Mouse (Mus musculus): ENCODE data around the gene Klre1. TPM values are rescaled to one million over a fixed set of nuclear protein-coding genes. Genes with fewer than 3 reads are reported as not detected.
A peak's percentile ranks its signal among the peaks of the same experiment; 100 is the strongest.

Gene Klre1
- not detected in 2 replicates for polyA plus RNA-seq (2015; fragmentation: Nextera tagmentation; extraction: Ambion mirVana)

- Histone ChIP-seq H3K36me3 (no peaks in the 10 kb centered on the region), H3K9me3 (no peaks in the 10 kb centered on the region), H3K9ac (no peak within 1 kb of the TSS), H3K27me3 (no peaks in the 10 kb centered on the region), H3K4me3 (no peak within 1 kb of the TSS), H3K4me2 (no peak within 1 kb of the TSS), H3K4me1 (no peaks in the 10 kb centered on the region), H3K27ac (no peak within 1 kb of the TSS)
- ATAC-seq (ENCODE audit: borderline replicate concordance, extremely low read depth, low FRiP score, low TSS enrichment), result no peak
- WGBS, result 94% methylated on average over 8 of the region's 8 CpGs
Measured at GRCm38 (mm10) chr6:129577605-129578004, at the start of gene Klre1. Klre1 (plus strand) TSS chr6:129577905.

DNA sequence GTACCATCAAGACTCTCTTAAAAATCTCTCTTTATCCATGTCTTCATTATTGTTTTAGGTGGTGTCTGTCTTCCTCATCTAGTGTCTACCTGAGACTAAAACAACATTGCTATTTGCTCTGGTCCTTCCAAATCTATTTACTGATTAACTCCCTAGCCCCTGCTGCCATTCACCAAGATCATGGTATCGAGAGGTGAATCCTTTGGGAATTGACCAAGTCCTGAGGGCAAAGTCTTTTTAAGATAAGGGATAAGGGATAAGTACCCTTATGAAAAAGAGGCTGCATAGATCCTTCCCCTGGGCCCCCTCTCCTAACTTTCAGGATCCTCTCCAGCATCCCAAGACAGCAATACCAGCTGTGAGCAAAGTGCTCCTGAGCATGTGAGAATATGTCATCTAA is 48.1 kb upstream of the Klre1 start:
- WGBS, result 69% methylated on average over 1 of the region's 1 CpGs
- no peaks in the 10 kb centered on the region for H3K9me3 ChIP-seq
- ATAC-seq (ENCODE audit: borderline replicate concordance, extremely low read depth, low FRiP score, low TSS enrichment), result no peak

GRCm38 (mm10) chr6:129530261-129530660 is 47.4 kb upstream of the Klre1 start:
- no peak overlapping the region for H3K4me3 ChIP-seq
- H3K4me1 ChIP-seq, result peaks cover 19% of the 10 kb centered on the region
- no peak overlapping the region for H3K4me2 ChIP-seq
- no peak overlapping the region for H3K27ac ChIP-seq
- no peaks in the 10 kb centered on the region for H3K9me3 ChIP-seq
- no peak overlapping the region for H3K9ac ChIP-seq
- no peaks in the 10 kb centered on the region for H3K27me3 ChIP-seq
- no peak for ATAC-seq (ENCODE audit: borderline replicate concordance, extremely low read depth, low FRiP score, low TSS enrichment)
- H3K36me3 ChIP-seq, result no peaks in the 10 kb centered on the region

More for the DNA sequence above, 48.1 kb upstream of the Klre1 start:
- Histone ChIP-seq H3K36me3 (no peaks in the 10 kb centered on the region), H3K4me2 (no peak overlapping the region), H3K9ac (no peak overlapping the region), H3K27ac (no peak overlapping the region), H3K4me3 (no peak overlapping the region), H3K27me3 (no peaks in the 10 kb centered on the region), H3K4me1 (peaks cover 13% of the 10 kb centered on the region)

- H3K9ac ChIP-seq, result no peak overlapping the region
- ATAC-seq (ENCODE audit: borderline replicate concordance, extremely low read depth, low FRiP score, low TSS enrichment), result peak; percentile 55; the same call in 1 of the 2 replicates
Measured at GRCm38 (mm10) chr6:129532556-129532941, 45.2 kb upstream of the Klre1 start.

GRCm38 (mm10) chr6:129532942-129533860 is 44.5 kb upstream of the Klre1 start, which contains the start of gene Gabarapl1:
Gabarapl1 (plus strand) TSS chr6:129533160.
- Histone ChIP-seq H3K27ac (peak within 1 kb of the TSS; percentile 35; the same call in 1 of the 2 replicates), H3K4me1 (peaks cover 20% of the 10 kb centered on the region), H3K36me3 (peaks cover 2% of the 10 kb centered on the region; the same call in 1 of the 2 replicates), H3K9me3 (no peaks in the 10 kb centered on the region), H3K9ac (peak within 1 kb of the TSS; percentile 55), H3K4me2 (peak within 1 kb of the TSS; percentile 92), H3K27me3 (no peaks in the 10 kb centered on the region), H3K4me3 (peak within 1 kb of the TSS; percentile 86)
- ATAC-seq (ENCODE audit: borderline replicate concordance, extremely low read depth, low FRiP score, low TSS enrichment), result peak; percentile 87
- under 1% methylated on average over 55 of the region's 55 CpGs for WGBS

More at GRCm38 (mm10) chr6:129532556-129532941, 45.2 kb upstream of the Klre1 start:
- H3K9me3 ChIP-seq, result no peaks in the 10 kb centered on the region
- H3K4me2 ChIP-seq, result peak overlapping the region; percentile 92
- H3K36me3 ChIP-seq, result no peaks in the 10 kb centered on the region
- H3K27me3 ChIP-seq, result no peaks in the 10 kb centered on the region
- 25% methylated on average over 7 of the region's 7 CpGs for WGBS
- peak overlapping the region; percentile 86 for H3K4me3 ChIP-seq
- H3K4me1 ChIP-seq, result peaks cover 20% of the 10 kb centered on the region
- peak overlapping the region; percentile 35; the same call in 1 of the 2 replicates for H3K27ac ChIP-seq

DNA sequence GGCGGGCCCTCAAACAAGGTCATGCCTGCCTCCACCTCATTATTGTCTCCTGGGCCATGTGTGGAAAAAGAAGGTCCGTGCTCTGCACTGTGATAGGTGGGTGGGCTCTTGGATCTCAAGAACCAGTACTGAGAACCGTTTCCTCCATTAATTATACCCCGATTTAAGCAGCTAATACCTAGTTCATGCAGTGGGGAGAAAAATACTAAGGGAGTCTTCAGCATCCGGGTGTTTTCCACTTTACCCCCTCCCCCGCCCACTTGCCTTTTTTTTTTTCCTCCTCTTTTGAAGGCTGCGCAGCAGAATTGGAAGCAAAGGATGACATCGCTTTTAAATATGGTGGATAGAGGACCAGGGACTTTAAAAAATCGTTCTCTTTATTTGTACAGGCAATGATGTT is 43.6 kb upstream of the Klre1 start:
- Histone ChIP-seq H3K27me3 (no peaks in the 10 kb centered on the region), H3K36me3 (peaks cover 10% of the 10 kb centered on the region; the same call in 1 of the 2 replicates), H3K9ac (peak overlapping the region; percentile 55), H3K27ac (no peak overlapping the region), H3K4me2 (peak overlapping the region; percentile 92), H3K4me3 (peak overlapping the region; percentile 86), H3K4me1 (peaks cover 20% of the 10 kb centered on the region), H3K9me3 (no peaks in the 10 kb centered on the region)
- WGBS, result 8% methylated on average over 9 of the region's 9 CpGs
- ATAC-seq (ENCODE audit: borderline replicate concordance, extremely low read depth, low FRiP score, low TSS enrichment), result peak; percentile 43; the same call in 1 of the 2 replicates

DNA sequence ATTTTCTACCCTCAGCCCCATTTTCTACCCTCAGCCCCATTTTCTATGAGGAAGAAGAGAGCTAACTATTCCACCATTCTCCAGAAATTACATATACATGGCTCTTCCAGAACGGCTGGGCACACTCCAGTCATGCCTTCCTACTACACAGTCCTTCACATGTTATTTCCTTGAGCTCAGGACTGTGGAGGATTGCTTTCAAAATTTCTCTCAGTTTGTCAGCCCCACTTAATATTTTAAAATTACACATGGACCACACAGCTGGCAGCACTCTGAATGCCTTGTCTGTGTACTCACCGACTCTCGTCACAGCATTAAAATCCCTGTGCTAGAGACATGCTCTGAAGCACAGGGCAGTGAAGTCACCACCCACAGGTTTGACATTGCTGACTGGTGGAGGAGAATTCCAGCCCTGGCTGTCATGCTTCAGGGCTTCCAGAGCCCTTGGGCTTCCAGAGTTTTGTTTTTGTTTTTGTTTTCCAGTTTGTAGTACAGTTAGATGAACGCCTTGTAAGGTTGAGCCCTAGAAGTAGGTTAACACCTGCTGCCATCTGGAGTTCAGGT is 43.0 kb upstream of the Klre1 start:
- Histone ChIP-seq H3K27ac (no peak overlapping the region), H3K27me3 (no peaks in the 10 kb centered on the region), H3K36me3 (peaks cover 13% of the 10 kb centered on the region; the same call in 1 of the 2 replicates), H3K4me1 (peaks cover 20% of the 10 kb centered on the region), H3K4me2 (peak overlapping the region; percentile 92), H3K9me3 (no peaks in the 10 kb centered on the region), H3K9ac (no peak overlapping the region), H3K4me3 (peak overlapping the region; percentile 86)
- ATAC-seq (ENCODE audit: borderline replicate concordance, extremely low read depth, low FRiP score, low TSS enrichment), result no peak
- 26% methylated on average over 4 of the region's 4 CpGs for WGBS

DNA sequence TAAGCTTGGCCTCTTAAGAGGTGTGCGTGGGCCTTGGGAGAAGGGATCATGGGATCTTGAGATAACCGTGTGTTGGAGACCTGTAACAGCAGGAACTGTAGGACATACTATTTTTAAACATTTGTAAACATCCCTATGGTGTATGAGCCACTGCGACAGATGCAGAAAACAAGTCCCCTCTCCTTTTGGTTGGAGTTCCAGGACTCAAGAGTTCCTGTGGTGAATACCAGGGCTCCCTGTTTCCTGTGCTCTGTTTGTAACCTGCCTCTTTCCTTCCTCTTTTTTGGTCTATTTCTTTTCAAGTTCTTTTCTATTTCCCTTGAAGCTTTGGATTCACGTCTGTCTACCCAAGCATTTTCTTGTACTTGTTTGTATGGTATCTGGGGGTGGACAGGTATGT is 42.0 kb upstream of the Klre1 start:
- peaks cover 18% of the 10 kb centered on the region for H3K36me3 ChIP-seq
- no peak overlapping the region for H3K9ac ChIP-seq
- H3K9me3 ChIP-seq, result no peaks in the 10 kb centered on the region
- no peak for ATAC-seq (ENCODE audit: borderline replicate concordance, extremely low read depth, low FRiP score, low TSS enrichment)
- H3K27me3 ChIP-seq, result no peaks in the 10 kb centered on the region
- no peak overlapping the region for H3K4me3 ChIP-seq
- H3K4me1 ChIP-seq, result peaks cover 20% of the 10 kb centered on the region
- no peak overlapping the region for H3K27ac ChIP-seq
- peak overlapping the region; percentile 9; the same call in 1 of the 2 replicates for H3K4me2 ChIP-seq
- WGBS, result 48% methylated on average over 4 of the region's 4 CpGs

DNA sequence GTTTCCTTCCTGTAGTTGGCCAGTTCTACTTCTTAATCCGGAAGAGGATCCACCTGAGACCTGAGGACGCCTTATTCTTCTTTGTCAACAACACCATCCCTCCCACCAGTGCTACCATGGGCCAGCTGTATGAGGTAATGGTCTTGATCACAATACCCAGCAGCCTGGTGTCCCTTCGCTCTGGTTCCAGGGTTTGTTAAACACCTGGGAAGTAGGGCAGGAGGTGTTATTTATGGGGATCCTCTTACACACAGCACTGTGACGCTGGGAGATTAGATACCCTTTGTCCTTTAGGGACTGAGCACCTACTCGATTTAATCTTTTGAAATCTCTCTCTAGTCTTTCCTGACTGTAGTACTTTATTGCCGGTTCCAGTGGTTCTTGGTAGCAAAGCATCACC is 39.1 kb upstream of the Klre1 start:
- Histone ChIP-seq H3K9me3 (no peaks in the 10 kb centered on the region), H3K9ac (no peak overlapping the region), H3K36me3 (peaks cover 28% of the 10 kb centered on the region), H3K27ac (no peak overlapping the region), H3K4me3 (no peak overlapping the region), H3K4me1 (peaks cover 17% of the 10 kb centered on the region), H3K4me2 (no peak overlapping the region), H3K27me3 (no peaks in the 10 kb centered on the region)
- 76% methylated on average over 6 of the region's 6 CpGs for WGBS
- no peak for ATAC-seq (ENCODE audit: borderline replicate concordance, extremely low read depth, low FRiP score, low TSS enrichment)

- peaks cover 28% of the 10 kb centered on the region for H3K36me3 ChIP-seq
Measured at GRCm38 (mm10) chr6:129541931-129542330, 35.8 kb upstream of the Klre1 start.

GRCm38 (mm10) chr6:129542540-129542939 is 35.2 kb upstream of the Klre1 start:
- Histone ChIP-seq H3K4me1 (0 out of 2 replicates have a peak, but pooled peaks cover 7% of the 10 kb centered on the region), H3K36me3 (peaks cover 28% of the 10 kb centered on the region), H3K27ac (no peak overlapping the region), H3K4me2 (no peak overlapping the region), H3K4me3 (no peak overlapping the region), H3K9me3 (no peaks in the 10 kb centered on the region), H3K27me3 (no peaks in the 10 kb centered on the region), H3K9ac (no peak overlapping the region)
- 83% methylated on average over 3 of the region's 3 CpGs for WGBS
- ATAC-seq (ENCODE audit: borderline replicate concordance, extremely low read depth, low FRiP score, low TSS enrichment), result no peak

More at GRCm38 (mm10) chr6:129541931-129542330, 35.8 kb upstream of the Klre1 start:
- Histone ChIP-seq H3K9me3 (no peaks in the 10 kb centered on the region), H3K27me3 (no peaks in the 10 kb centered on the region), H3K27ac (no peak overlapping the region), H3K4me1 (0 out of 2 replicates have a peak, but pooled peaks cover 7% of the 10 kb centered on the region), H3K4me3 (no peak overlapping the region), H3K9ac (no peak overlapping the region), H3K4me2 (no peak overlapping the region)
- no peak for ATAC-seq (ENCODE audit: borderline replicate concordance, extremely low read depth, low FRiP score, low TSS enrichment)
- 80% methylated on average over 9 of the region's 9 CpGs for WGBS
